Comparison of ENCODE assay signal across 9 mouse cellular contexts in genomic region chrX:35888945-35889799, GRCm38 (mm10). TPM values are rescaled to one million over a fixed set of nuclear protein-coding genes. Genes with fewer than 3 reads are reported as not detected.
DNase-seq lines count a peak whose midpoint lies in the region; ATAC-seq and TF ChIP-seq lines count a peak whose summit lies in the region.
"Had no signal": no experiment of that assay in that cellular context is flagged by ENCODE, and none has a peak within 500 bp of the region (broad histone marks: within the 10 kb centered on the region; RNA-seq: fewer than 3 reads in every experiment).

No protein-coding gene starts in this region.

- no peaks in the 10 kb centered on the region; the same call in 1 of the 2 replicates for H3K9me3 ChIP-seq in hindbrain, embryonic 10.5 days
- H3K9me3 ChIP-seq: G1E had no signal

- peak; percentile 13 for DNase-seq in adrenal gland, adult 2 months
- DNase-seq in adrenal gland, adult 8-10 months: no peak
- peak; percentile 2 for DNase-seq in adrenal gland, postnatal 25 days
- DNase-seq in hindbrain, embryonic 10.5 days (ENCODE audit: low spot score): peak; percentile 37
- DNase-seq in left cerebral cortex, postnatal 4 days: peak; percentile 37

- ATAC-seq in megakaryocyte-erythroid progenitor cell, adult 5-6 weeks (replicated peaks; ENCODE audit: low FRiP score, low TSS enrichment, poor library complexity, severe bottlenecking): peak; percentile 37; the same call in 1 of the 2 replicates

- H3K4me3 ChIP-seq in embryonic fibroblast, embryonic 13.5 days (ENCODE audit: insufficient read depth, low read length): peak overlapping the region; percentile 79
- peak overlapping the region; percentile 63 for H3K4me3 ChIP-seq in hindbrain, embryonic 10.5 days
- peak overlapping the region; percentile 98 for H3K4me3 ChIP-seq in small intestine, adult 2 months (ENCODE audit: low read depth, low read length)

- 17% methylated on average over 54 of the region's 58 CpGs for WGBS in hindbrain, embryonic 10.5 days
- 11% methylated on average over 58 of the region's 58 CpGs for WGBS in small intestine, adult 2 months

- H3K4me1 ChIP-seq in embryonic fibroblast, embryonic 13.5 days (ENCODE audit: control insufficient read depth, insufficient read depth, low read length): peaks cover 3% of the 10 kb centered on the region
- H3K4me1 ChIP-seq in hindbrain, embryonic 10.5 days (replicated peaks): no peaks in the 10 kb centered on the region; the same call in 1 of the 2 replicates
- H3K4me1 ChIP-seq in small intestine, adult 2 months (ENCODE audit: control insufficient read depth, insufficient read depth, insufficient read length, low read length): 0 out of 2 replicates have a peak, but pooled peaks cover 2% of the 10 kb centered on the region

- intact Hi-C loops in left cerebral cortex, postnatal 4 days (cut with DNase I): no loop called here

- no peak overlapping the region for H3K27ac ChIP-seq in embryonic fibroblast, embryonic 13.5 days (ENCODE audit: insufficient read depth, low read length)
- peak overlapping the region; percentile 91 for H3K27ac ChIP-seq in hindbrain, embryonic 10.5 days
- H3K27ac ChIP-seq in small intestine, adult 2 months (ENCODE audit: insufficient read depth, low read depth, low read length): peak overlapping the region; percentile 41; the same call in 1 of the 2 replicates

- no peaks in the 10 kb centered on the region for H3K27me3 ChIP-seq in hindbrain, embryonic 10.5 days (ENCODE audit: insufficient read depth, poor library complexity, severe bottlenecking)
- no peaks in the 10 kb centered on the region for H3K27me3 ChIP-seq in small intestine, adult 2 months (ENCODE audit: control insufficient read depth, insufficient read depth, low read length)

- no peaks in the 10 kb centered on the region for H3K36me3 ChIP-seq in hindbrain, embryonic 10.5 days
- no peaks in the 10 kb centered on the region for H3K36me3 ChIP-seq in small intestine, adult 2 months (ENCODE audit: control insufficient read depth, insufficient read depth, low read length)
- H3K36me3 ChIP-seq: G1E had no signal

- no peak for TF ChIP-seq POLR2A in embryonic fibroblast, embryonic 13.5 days (IDR thresholded peaks at IDR 0.05; ENCODE audit: low read depth, low read length)
- TF ChIP-seq POLR2A in small intestine, adult 2 months (IDR thresholded peaks at IDR 0.05; ENCODE audit: low read depth, low read length): no peak

- no peak for TF ChIP-seq CTCF in embryonic fibroblast, embryonic 13.5 days (IDR thresholded peaks at IDR 0.05; ENCODE audit: borderline replicate concordance, insufficient read depth, low read length)
- TF ChIP-seq CTCF in small intestine, adult 2 months (IDR thresholded peaks at IDR 0.05; ENCODE audit: extremely low read depth, insufficient read length, insufficient replicate concordance, low read depth, low read length): no peak

RNA-seq across cellular contexts. Expression of gene Dock11, which starts 0.5 kb away (rescaled TPM):
- total RNA-seq in adrenal gland, adult 2 months (2021): 1 to 10 TPM; 4.6 to 7.1 TPM
- polyA plus RNA-seq in adrenal gland, adult 2 months (2012; rRNA removed): 0.20 and 0.30 TPM in 2 replicates
- 10 to 100 TPM in 1 of 4 experiments, 1 to 10 TPM in 3; 5.7 to 12.1 (median 7.7) TPM for total RNA-seq in adrenal gland, adult 8-10 months (2022)
- total RNA-seq in adrenal gland, postnatal 25 days (2021): 5.4 and 5.8 TPM in 2 replicates
- 19.2 and 21.0 TPM in 2 replicates for polyA plus RNA-seq in embryonic fibroblast, embryonic 13.5 days (2011; ENCODE audit: insufficient read length, low read depth, missing spikeins)
- 18.1 and 18.2 TPM in 2 replicates for polyA plus RNA-seq in hindbrain, embryonic 10.5 days (2016; fragmentation: Nextera tagmentation; extraction: Ambion mirVana)
- total RNA-seq in left cerebral cortex, postnatal 4 days (2021): 10 to 100 TPM; 17.4 to 20.5 TPM
- total RNA-seq in megakaryocyte-erythroid progenitor cell, adult 5-6 weeks (2014; fragmentation: Nextera tagmentation): 25.2 and 35.5 TPM in 2 replicates
- 53.4 and 92.5 TPM in 2 replicates for total RNA-seq in megakaryocyte-erythroid progenitor cell, adult 5-6 weeks (2017)
- 0.28 and 0.68 TPM in 2 replicates for polyA plus RNA-seq in small intestine, adult 2 months (2012; rRNA removed)
- total RNA-seq: G1E had no signal
- polyA plus RNA-seq: G1E had no signal
